In the genomic region with DNA sequence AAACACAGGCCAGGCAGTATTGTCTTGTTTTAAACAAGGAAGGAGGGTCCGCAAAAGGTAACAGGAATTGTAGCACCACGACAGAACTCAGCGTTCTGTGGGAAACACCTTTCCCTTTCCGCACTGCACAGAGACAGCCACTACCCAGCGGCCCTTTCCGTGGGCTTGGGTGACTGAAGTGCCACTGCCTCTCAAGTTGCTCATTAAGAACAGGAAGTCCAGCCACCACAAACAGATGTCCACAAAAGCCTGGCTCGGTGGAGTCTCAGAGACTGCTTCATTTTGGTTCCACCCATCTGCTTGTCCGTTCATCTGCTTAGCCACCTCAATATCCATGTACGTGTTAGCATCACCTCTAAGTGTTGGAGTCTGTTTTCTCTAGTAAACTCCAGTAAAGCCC, we compare ENCODE assay signal across 10 mouse cellular contexts. TPM values are rescaled to one million over a fixed set of nuclear protein-coding genes. Genes with fewer than 3 reads are reported as not detected.
A peak's percentile ranks its signal among the peaks of the same experiment; 100 is the strongest.
DNase-seq lines count a peak whose midpoint lies in the region; ATAC-seq and TF ChIP-seq lines count a peak whose summit lies in the region.
"Had no signal": no experiment of that assay in that cellular context is flagged by ENCODE, and none has a peak within 500 bp of the region (broad histone marks: within the 10 kb centered on the region; RNA-seq: fewer than 3 reads in every experiment).

No protein-coding gene starts in this region.

- no peak overlapping the region for H3K27ac ChIP-seq in intestine, postnatal 0 days (ENCODE audit: low read depth, low read length)
- no peak overlapping the region for H3K27ac ChIP-seq in lung, embryonic 16.5 days (ENCODE audit: low read length)

- no peaks in the 10 kb centered on the region for H3K27me3 ChIP-seq in intestine, postnatal 0 days (replicated peaks; ENCODE audit: control insufficient read depth, insufficient read depth, low read length)
- H3K27me3 ChIP-seq in lung, embryonic 16.5 days (ENCODE audit: control insufficient read depth, insufficient read depth, low read depth, low read length), result no peaks in the 10 kb centered on the region

- peak overlapping the region; percentile 37; the same call in 1 of the 2 replicates for H3K4me2 ChIP-seq in intestine, postnatal 0 days (replicated peaks; ENCODE audit: low read depth)
- H3K4me2 ChIP-seq in lung, embryonic 16.5 days (ENCODE audit: low read depth, low read length), result peak overlapping the region; percentile 40

- no peak for ATAC-seq in intestine, postnatal 0 days
- ATAC-seq in lung, embryonic 16.5 days (ENCODE audit: low read depth), result no peak
- ATAC-seq: forebrain, embryonic 16.5 days had no signal

- no peak overlapping the region for H3K4me3 ChIP-seq in intestine, postnatal 0 days (ENCODE audit: low read depth, low read length)
- H3K4me3 ChIP-seq in lung, embryonic 16.5 days (ENCODE audit: low read length), result peak overlapping the region; percentile 44

- DNase-seq in embryo, embryonic 10.5 days (ENCODE audit: low spot score), result peak; percentile 15
- no peak for DNase-seq in embryo, embryonic 10 days (ENCODE audit: low spot score)
- DNase-seq in 416B (ENCODE audit: low read depth), result peak; percentile 88
- no peak for DNase-seq in layer of hippocampus, adult 8-10 months (ENCODE audit: low spot score in 2 of 2)
- DNase-seq in layer of hippocampus, postnatal 25 days (ENCODE audit: extremely low spot score in 1 of 2, low spot score in 1 of 2), result no peak
- DNase-seq in ovary, postnatal 14 days (ENCODE audit: low spot score), result no peak
- DNase-seq: cerebellum, adult 18-20 months had no signal

- 59% methylated on average over 9 of the region's 9 CpGs for WGBS in intestine, postnatal 0 days
- whole genome bisulfite sequencing in lung, embryonic 16.5 days, result 47% methylated on average over 9 of the region's 9 CpGs

- H3K4me1 ChIP-seq in intestine, postnatal 0 days (replicated peaks; ENCODE audit: control insufficient read depth, insufficient read depth, low read length), result no peaks in the 10 kb centered on the region
- H3K4me1 ChIP-seq in lung, embryonic 16.5 days (replicated peaks; ENCODE audit: control insufficient read depth, insufficient read depth, low read length), result no peaks in the 10 kb centered on the region

- TF ChIP-seq CTCF in intestine, postnatal 0 days (IDR thresholded peaks at IDR 0.05; ENCODE audit: low read depth), result no peak

- no peak overlapping the region for H3K9ac ChIP-seq in intestine, postnatal 0 days (ENCODE audit: low read depth, low read length)
- H3K9ac ChIP-seq in lung, embryonic 16.5 days (ENCODE audit: low read length), result no peak overlapping the region

- no peaks in the 10 kb centered on the region for H3K9me3 ChIP-seq in intestine, postnatal 0 days (ENCODE audit: control insufficient read depth)
- no peaks in the 10 kb centered on the region for H3K9me3 ChIP-seq in lung, embryonic 16.5 days (ENCODE audit: control insufficient read depth, low read length)

- H3K36me3 ChIP-seq in intestine, postnatal 0 days (ENCODE audit: control insufficient read depth, insufficient read depth), result no peaks in the 10 kb centered on the region
- H3K36me3 ChIP-seq in lung, embryonic 16.5 days (ENCODE audit: control insufficient read depth, insufficient read depth, low read length), result no peaks in the 10 kb centered on the region

RNA-seq across cellular contexts. Expression of a gene that starts 38.7 kb away (rescaled TPM):
- polyA plus RNA-seq in intestine, postnatal 0 days (2015; fragmentation: Nextera tagmentation; extraction: Ambion mirVana), result 1.5 and 2.1 TPM in 2 replicates
- polyA plus RNA-seq in lung, embryonic 16.5 days (2015; fragmentation: Nextera tagmentation; extraction: Ambion mirVana), result 8.9 and 9.4 TPM in 2 replicates
- total RNA-seq in layer of hippocampus, adult 8-10 months (2022), result 1 to 10 TPM; 2.9 to 8.9 (median 5.9) TPM
- 1 to 10 TPM; 2.8 to 3.3 TPM for total RNA-seq in layer of hippocampus, postnatal 25 days (2021)

Comparison
In these comparisons a context has a peak if more than half of its experiments do, and no peak if none do; other contexts are left out.
1. DNase-seq: peak in embryo, embryonic 10.5 days (single experiment) and 416B (single experiment); none in embryo, embryonic 10 days (single experiment), layer of hippocampus, adult 8-10 months (0 of 2), layer of hippocampus, postnatal 25 days (0 of 2) and ovary, postnatal 14 days (single experiment).